Mouse (Mus musculus) cerebellum, adult 2 months (tissue): ENCODE results near the gene Frmd8.

Source experiments
- CTCF ChIP-seq: fragments of 200-500 bp; IDR thresholded peaks from 2 replicates; pipeline ENCODE4 v1.5.1; 2011; ENCODE audit warnings: low read depth, mild to moderate bottlenecking, control low read depth, low read length, moderate library complexity, borderline replicate concordance; ENCODE audit not compliant: insufficient read depth
- POLR2A ChIP-seq: fragments of 200-500 bp; IDR thresholded peaks from 2 replicates; pipeline ENCODE4 v1.6.1; 2011; ENCODE audit warnings: low read length, control low read depth, borderline replicate concordance; ENCODE audit not compliant: insufficient read depth

DNA sequence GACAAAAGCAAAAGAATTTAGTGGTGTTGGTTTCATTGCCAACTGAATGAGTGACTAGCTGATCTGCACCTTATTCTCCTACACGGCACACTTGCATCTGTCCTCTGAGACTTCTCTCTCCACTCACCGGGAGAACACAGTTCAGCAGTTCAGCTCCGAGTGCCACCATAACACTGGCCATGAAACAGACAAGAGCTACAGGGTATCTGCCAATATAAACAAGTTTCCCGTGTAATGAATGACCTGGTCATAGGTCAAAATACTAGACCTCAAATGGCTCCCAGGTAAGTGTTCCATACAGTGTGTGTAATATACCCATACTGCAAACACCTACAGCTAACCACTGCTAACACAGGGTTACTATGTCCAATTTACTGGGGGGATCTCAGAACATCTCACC, 14.1 kb upstream of the Frmd8 start:
- no peak for TF ChIP-seq CTCF
- no peak for TF ChIP-seq POLR2A
